Mouse (Mus musculus) spleen, adult 18-20 months (tissue): ENCODE measurements around the gene Nxpe2.
"Not testable (repeated sequence)": the region's sequence is repeated elsewhere in the genome, so short reads cannot be mapped to it uniquely, and the experiment has no call there.

Experiments
- DNase-seq, 2 experiments: peaks; one replicate each; pipeline ENCODE4 v3.0.0; 2022; ENCODE audit warnings: mixed read lengths in 2 of 2

Gene Nxpe2

DNA sequence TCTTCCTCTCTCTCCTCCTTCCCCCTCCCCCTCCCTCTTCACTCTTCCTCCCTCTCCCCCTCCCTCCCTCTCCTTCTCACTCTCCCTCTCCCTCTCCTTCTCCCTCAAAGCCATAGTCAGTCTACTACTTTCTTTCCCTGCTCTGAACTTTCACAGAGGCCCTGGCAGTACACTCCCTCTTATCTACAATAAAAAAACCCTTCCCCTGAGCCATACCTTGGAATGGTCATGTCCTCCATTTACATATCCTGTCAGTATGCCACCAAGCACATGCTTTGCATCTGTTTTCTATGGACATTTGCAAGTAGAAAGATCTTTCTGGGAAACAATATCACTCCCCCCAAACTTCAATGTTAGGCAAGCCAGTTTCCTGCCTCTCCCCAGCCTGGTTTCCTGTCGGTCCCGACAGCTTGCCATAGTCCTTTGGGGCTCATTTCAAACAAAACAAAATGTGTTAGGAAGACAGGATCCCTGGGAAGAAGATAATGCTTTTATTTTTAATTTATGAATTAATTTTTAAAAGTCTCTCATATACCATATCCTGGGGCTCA, at the start of gene Nxpe2:
Gene Nxpe2 (minus strand): TSS at position 307 of the 551 bp plus-strand sequence.
- no peak for DNase-seq

DNA sequence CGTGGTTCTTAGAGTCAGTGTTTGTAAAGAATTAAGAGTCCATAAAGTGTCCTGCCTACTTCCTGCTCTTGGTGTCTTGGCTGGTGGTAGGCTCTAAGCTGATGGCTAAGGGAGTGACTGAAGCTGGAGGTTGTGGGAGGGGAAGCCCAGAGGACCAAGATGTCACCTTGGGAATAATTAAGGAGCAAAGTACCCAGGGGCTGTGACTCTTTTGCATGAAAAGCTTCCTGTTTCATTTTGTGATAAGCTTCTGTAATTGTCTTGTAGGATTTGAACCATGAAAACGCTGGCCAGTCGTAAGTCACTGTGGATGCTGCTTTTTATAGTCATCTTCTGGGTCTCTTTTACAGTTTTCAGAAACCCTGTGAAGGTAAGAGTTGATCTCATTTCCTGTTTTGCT, 36.7 kb upstream of the Nxpe2 start:
- DNase-seq: no peak

DNA sequence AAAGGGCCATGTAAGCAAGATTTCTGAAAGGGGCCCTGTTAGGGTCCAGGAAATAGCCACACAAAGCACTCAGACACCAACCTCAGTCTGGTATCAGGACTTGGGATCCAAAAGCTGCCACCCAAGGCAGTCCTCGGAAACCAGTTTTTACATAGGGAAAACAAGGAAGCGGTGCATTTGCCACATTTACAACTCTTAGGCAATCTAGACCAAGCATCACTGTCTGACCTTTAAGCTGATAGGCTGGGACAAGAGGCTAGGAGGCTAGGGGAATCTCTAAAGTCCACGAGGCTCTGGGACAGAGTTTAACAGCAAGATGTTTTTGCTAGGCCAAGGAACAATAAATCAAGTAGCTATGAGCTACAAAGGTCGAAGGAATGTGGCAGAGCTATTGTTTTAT, 35.2 kb upstream of the Nxpe2 start:
- no peak for DNase-seq

DNA sequence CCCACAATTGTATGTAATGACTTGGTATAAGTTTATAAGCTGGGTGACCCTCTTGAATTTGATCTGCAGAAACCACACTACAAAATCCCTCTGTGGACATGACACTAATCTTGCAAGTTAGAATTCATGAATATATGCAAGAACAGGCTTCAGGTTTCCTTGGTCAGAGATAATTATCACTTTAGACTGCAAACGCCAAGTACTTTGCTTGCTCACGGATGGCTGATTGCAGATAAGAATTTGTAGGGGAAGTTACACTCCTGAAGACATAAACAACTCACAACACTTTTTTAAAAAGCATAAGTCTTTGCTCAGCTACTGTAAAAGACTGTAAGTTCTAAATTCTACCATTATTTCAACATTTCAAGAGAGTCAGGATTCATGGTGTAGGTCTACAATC, 21.1 kb upstream of the Nxpe2 start:
- no peak for DNase-seq

DNA sequence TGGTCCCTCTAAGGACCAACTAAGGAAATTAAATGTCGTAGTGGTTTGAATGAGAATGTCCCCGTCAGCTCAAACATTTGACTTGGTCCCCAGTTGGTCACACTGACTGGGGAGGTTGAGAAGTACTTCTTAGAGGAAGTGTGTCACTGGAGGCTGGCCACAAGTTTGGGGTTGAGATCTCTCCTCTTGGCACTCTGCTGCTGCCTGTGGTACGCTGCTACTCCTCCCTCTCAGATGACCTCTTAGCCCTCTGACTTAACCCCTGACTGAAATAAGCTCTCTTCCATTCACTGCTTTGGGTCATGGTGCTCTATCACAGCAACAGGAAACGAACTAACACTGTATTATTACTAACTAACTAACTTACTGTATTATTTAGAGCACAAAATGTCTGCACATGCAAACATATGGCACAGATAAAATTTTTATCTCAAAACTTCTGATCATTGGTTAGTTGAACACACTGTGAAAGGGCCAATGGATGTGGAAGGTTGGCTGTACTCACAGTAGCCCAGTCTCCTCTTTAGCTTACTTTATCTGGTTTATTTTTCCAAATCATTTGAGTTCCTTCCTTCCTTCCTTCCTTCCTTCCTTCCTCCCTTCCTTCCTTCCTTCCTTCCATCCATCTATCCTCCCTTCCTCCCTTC, 20.1 kb upstream of the Nxpe2 start:
- no peak for DNase-seq

DNA sequence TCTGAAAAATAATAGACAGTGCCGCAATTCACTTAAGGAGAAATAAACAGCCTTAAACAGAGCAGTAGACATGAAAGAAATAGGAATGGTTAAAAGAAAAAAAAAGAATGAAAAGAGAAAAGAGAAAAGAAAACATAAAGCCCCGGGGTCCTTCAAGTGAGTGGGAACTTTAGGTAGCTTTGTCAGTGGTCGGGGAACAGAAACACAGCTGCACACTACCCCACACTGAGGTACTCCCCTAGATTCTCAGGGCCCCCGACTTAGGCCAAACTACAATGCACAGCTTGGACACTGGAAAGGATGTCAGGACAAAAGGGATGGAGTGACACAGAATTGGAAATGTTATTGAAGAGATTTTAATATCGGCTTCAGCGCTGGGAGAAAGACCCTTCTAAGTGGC, 9.5 kb upstream of the Nxpe2 start:
- no peak for DNase-seq

DNA sequence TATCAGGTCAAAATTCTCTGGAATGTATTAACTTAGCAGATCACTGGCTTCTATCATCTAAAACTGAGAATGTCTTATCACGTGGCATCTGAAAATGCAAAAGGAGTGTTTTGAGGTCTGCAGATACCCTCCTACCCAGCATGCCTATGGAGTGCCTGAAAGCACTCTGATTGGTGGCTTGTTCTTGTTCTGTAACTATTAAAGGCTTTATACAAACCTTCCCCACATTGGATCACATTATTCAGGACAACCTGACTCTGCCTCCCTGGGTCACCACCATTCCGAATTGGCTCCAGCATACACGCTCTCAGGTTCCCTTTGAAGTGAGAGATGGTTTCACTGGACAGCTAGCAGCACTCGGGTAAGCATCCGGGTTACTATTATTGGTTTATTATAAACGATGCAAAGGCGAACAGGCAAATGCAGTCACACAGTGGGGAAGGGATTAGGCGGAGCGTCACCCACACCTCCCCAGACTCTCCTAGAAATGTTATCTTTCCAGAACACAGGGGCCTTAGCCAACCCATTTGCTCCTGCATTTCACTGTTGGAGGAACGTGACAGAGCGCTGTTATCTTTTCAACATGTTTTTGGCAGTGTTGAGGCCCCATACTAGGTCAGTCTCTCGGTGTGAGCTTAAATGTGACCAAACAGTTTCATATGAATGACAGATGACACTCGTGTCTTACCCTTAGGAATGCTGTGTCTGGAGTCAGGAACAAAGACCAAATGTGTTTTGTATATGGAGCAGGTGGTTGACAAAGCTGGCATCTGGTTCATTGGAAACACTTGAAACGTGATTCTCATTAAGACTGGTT, 8.8 kb upstream of the Nxpe2 start:
- no peak for DNase-seq

DNA sequence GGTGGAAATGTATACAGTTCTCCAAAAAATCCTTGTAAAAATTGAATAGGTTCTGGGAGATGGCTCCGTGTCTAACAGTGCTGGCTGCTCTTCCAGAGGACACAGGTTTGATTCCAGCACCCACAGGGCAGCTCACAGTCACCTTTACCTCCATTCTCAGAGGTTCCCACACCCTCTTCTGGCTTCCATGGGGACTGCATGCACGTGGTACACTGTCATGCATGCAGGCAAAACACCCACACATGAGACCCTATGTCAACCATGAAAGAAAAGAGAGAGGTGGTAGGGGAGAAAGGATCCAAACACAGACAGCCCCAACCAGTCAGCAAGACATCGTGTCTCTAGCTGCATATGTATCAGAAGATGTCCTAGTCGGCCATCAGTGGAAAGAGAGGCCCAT, 7.6 kb upstream of the Nxpe2 start:
- DNase-seq: no peak

DNA sequence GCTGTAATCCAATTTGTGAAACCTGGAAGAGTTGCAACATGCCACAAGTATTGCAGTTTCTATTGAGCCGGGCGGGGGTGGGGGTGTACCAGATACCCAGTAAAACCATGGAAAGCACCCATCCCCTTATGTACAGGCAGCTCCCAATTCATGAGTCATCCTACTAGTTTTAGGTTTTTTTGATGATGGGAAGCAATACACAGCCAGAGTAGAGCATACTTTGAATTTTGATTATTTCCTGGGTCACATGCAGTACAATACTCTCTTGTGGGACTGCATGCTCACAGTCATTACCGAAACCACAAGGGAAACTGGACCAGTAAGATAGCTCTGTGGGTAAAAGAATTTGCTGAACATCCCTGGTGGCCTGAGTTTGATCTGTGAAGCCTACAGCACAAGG, 3.8 kb upstream of the Nxpe2 start:
- DNase-seq: no peak

DNA sequence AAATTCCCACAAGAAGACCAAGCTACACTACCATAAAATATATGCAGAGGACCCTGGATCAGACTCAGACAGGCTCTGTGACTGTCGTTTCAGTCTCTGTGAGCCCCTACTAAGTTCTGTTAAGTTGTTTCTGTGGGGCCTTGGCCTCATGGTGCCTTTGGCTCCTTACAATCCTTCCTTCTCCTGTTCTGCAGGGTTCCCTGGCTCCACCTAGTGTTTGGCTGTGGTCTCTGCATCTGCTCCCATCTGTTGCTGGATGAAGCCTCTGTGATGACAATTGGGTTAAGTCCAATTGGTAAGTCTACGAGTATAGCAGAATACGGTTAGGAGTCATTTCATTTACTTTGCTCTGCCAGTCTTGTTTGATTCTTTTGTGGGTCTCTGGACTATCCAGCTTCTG, 1.5 kb upstream of the Nxpe2 start:
- peak; percentile 50 to 67 for DNase-seq

DNA sequence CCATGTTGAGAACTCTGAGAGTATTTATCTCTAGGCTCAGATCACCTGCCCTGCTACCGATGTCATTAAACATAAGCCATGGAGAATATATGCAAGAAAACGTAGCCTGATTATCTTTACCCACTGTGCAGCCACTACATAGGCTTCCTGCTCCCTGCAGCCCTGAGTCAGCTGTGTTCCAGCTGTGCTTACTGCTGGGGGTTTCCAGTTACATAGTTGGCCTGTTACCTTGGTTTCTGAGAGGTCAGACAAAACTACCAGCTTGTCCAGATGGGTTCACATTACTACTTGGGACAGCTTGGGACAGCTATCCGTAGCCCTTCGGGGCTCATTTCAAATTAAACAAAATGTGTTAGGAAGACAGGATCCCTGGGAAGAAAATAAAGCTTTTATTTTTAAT, 868 bp upstream of the Nxpe2 start:
- DNase-seq: no peak

DNA sequence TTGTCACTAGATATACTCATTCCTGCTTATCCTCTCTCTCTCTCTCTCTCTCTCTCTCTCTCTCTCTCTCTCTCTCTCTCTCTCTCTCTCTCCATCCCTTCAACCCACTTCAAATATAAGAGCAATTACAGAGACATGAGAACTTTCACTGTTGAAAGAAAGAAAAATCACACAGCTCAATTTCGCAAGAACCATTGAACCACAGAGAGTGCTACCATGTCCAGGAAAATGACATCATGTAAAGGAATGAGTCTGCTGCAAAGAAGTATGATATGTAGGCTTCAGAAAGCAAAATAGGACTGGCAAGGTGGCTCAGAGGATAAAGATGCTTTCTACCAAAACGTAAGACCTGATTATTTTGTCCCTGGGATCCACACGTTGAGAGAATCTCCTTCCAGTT, 7.4 kb downstream of the Nxpe2 start:
- DNase-seq: no peak

DNA sequence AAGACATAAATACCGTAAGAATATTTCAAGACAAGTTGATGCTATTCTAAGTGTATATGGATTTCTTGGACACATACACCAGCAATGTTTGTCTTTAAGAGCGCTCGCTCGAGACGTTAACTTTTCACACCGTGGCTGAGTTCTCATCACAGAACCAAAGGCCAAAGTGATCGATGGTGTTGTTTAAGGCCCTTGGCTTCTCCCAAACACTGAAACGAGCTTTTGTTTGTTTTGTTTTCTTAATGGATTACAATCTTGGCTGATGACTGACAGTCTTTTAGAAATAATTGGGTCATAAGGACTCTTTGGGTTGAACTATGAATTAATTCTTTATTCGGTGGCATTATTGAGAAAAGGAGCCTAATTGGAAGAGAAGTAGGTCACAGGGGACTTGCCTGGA, 7.8 kb downstream of the Nxpe2 start:
- DNase-seq: no peak

DNA sequence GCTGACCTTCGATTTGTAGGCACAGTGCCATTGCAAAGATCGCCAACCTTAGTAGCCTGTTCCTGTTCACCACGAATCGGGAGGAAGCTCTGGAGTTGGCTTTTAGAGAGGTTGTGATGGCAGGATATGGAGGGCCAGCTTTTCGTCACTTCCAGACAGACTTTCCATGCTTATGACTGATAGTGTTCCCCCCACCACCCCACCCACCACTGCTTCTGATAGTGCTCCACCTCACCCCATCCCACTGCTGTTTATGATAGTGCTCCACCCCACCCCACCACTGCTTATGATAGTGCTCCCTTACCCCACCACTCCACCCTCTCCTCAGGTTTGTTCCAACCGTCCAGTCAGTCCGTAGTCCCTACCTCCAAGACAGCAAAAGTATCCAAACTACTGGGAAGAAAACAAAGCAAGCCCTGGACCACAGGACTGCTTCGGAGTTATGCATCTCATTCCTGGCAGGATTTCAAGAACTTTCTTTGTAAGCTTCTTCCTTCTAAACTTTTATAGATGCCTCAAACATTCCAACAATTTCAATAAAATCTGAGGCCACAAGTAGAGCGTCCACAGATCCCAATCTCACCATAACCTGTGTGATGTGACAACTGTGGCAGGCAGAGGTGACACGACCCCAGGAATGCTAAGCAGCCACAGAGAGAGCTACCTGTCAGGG, 12.4 kb downstream of the Nxpe2 start:
- no peak for DNase-seq

DNA sequence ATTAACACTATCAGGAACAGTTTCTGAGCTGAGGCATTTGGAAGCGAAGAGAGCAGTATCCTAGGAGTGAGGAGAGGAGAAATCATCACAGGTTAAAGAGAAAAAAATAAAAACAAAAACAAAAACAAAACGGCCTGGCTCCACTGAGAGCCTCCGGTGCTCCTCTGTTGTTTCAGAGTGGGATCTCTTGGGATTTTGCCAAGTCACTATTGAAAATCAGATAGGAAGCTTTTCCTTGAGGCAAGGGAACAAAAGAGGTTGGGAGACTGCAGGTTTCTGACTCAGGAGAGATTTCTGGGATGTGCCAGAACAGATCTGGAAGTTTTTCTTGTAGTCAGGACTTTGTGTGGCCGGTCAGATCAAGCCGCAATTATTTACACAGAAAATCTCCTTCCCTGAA, 13.7 kb downstream of the Nxpe2 start:
- DNase-seq: no peak

DNA sequence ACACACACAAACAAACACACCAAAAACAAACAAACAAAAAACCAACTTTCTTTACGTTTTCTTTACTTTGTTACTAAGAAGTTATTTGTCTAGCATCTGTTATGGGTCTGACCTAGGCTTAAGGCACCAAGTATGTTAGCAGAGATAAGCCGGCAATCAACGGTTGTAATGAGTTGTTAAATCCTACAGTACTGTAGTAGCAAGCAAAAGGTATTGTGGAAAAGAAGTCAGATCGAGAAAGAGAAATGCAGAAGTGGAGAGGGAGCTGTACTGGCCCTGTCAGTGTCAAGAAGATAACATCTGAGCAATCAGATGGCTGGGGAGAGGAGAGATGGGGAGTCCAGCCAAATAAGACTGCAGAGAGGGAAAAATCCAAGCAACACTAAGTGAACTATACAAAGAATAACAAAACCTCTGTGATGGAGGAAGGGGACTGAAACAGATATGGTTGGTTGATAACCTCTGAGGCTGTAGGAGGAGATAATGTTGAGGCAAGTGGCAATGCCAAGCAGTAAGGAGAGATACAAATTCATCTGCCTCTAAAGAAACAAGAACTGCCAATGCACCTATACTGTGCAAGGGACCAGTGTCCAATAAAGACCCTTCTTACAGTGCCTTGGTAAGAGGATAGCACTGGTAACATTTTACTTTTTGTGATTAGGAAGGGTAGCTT, 14.3 kb downstream of the Nxpe2 start:
- no peak for DNase-seq

DNA sequence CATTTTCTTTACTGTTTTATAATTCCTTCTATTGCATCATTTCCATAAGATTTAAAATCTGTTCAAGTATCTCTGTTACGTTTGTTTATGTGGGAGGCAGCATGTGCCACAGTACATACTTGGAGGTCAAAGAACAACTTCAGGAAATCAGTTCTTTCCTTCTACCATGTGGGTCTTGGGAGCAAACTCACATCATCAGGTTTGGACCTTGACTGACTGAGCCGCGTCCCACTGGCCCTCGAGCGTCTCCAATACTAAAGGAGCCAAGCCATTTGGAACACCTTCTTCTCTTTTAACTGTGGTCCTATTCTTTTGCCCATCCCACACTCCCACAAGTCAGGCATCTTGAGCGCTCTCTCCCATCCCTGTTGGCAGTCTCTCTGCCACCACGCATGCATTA, 23.7 kb downstream of the Nxpe2 start:
- no peak for DNase-seq

DNA sequence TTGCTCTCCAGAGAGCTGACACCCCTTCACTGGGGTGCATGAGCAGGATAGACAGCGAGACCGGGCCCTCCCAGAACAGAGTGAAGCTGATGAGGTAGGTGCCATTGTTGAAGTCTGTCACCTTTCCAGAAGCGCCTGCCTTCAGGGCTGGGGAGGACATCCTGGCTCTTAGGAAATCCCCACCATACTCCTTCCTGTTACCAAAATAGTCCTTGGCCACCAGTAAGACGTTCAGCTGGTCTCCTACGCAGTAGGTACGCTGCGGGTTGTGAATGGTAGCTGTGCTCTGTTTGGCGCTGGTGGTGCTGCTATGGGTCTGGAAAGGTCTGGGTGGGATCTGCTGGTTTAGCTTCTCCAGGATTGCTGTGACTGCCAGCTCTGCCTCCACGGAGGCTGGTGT, 26.9 kb downstream of the Nxpe2 start:
- DNase-seq: no peak

DNA sequence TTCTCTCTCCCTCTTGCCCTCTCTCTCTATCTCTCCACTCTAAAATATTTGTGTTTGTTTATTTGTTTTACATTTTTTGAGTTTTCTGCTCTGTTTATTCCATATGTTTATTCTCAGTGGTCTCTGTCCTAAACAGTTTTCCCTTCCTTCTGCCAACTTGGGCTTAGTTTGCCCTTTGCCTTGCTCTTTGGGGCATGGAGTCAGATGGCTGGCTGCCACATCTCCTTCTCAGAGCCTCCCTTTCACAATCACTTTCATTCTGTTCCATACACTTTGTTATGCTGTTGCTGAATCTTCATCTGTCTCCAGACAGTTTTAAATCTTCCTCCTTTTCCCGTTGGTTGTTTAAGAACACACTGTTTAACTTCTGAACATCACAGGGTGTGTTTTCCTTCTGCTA, 37.4 kb downstream of the Nxpe2 start:
- no peak for DNase-seq

DNA sequence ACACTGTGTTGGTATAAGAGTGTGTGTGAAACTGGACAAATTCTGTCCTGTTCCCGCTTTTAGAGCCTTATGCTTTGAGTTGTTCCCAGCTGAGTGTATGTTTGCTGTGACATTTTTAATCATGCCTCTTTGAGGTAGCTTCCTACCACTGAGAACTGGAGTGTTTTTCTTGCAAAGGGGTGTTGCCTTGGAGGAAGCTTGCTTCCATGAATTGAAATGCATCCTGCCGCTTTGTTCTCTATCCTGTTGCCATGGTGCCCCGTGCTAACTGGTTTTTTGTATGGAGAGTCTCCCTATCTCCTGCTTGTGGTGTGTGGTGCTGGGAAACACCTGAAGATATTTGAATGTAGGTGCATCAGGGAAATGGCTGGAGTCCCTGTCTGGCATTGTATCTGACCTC, 39.1 kb downstream of the Nxpe2 start:
- no peak for DNase-seq

DNA sequence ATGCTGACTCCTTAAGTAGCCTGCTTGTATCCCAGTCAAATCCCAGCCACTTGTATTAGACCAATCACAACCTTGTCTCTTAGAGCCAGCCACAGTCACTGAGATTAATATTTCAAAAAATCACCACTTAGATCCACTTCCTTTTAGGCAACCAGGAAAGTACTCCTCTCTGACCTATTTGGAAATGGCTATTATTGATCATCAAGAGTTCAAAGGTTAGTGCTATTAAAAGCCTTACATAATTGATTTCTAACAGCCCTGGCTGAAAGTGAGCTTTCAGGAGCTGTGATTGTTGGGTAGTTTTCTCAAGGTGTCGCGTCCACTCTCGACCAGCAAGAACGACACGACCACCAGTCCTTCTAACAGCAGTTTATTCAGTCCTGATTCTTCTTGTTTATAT, 42.0 kb downstream of the Nxpe2 start:
- no peak for DNase-seq

DNA sequence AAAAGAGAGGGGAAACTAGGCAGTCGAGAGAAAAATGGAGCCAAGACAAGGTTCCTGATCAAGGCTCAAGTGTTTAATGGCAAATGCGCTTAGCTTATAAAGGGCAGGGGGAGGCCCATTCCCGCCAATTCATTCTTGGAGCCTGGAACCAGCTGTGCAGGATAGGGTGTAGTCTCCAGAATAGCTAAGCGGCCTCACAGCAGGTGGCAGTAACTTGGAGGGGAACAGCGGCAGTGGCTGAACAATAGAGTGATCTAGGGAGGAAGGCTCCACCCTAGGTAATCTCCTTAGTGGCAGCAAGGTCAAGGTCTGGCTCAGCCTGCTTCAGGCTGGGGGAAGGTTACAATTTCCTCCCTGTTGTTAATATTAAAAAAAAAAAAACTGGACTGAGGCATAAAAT, 49.7 kb downstream of the Nxpe2 start:
- not testable (repeated sequence) for DNase-seq

DNA sequence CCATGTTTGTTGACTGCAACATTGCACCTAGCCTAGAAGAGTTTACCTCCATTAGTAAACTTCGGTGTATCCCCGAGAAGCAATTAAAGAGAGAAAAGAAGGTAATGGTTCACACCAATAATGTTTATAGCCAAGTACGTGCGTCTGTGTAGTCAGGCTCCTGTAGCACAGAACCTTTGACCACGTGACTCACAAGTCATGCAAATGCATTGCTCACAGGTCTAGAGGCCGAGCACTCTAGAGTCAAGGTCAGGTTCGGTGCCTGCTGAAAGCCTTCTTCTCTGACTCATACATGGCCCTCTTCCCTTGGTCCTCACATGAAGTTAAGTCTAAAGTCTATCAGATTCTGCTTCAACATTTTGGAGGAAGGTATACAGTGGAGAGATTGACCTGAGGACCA, 54.3 kb downstream of the Nxpe2 start:
- DNase-seq: no peak
